Mouse (Mus musculus): ENCODE data around the gene Epb41l1. TPM values are rescaled to one million over a fixed set of nuclear protein-coding genes. Genes with fewer than 3 reads are reported as not detected.
"Not testable (repeated sequence)": the region's sequence is repeated elsewhere in the genome, so short reads cannot be mapped to it uniquely, and the experiment has no call there.

Epb41l1 gene
- polyA plus RNA-seq, 1 experiment: 99.5 TPM

- peak; percentile 71 for DNase-seq (ENCODE audit: low read depth)
- TF ChIP-seq POLR2A (IDR thresholded peaks at IDR 0.05; ENCODE audit: borderline replicate concordance, extremely low read depth, insufficient read depth, insufficient read length, poor library complexity, severe bottlenecking) (no peak), CTCF (IDR thresholded peaks at IDR 0.05; ENCODE audit: borderline replicate concordance, extremely low read depth, insufficient read depth, insufficient read length) (peak; percentile 95)
These were observed 95.0 kb downstream of the Epb41l1 start for GRCm38 (mm10) chr2:156515565-156516185.

GRCm38 (mm10) chr2:156516678-156517077 lies 96.0 kb downstream of the Epb41l1 start:
- not testable (repeated sequence) for DNase-seq (ENCODE audit: low read depth)

- no peak for TF ChIP-seq POLR2A (IDR thresholded peaks at IDR 0.05; ENCODE audit: borderline replicate concordance, extremely low read depth, insufficient read depth, insufficient read length, poor library complexity, severe bottlenecking)
- TF ChIP-seq CTCF (IDR thresholded peaks at IDR 0.05; ENCODE audit: borderline replicate concordance, extremely low read depth, insufficient read depth, insufficient read length): no peak
- DNase-seq (ENCODE audit: low read depth): no peak
These were observed 97.6 kb downstream of the Epb41l1 start for GRCm38 (mm10) chr2:156518306-156518705.

GRCm38 (mm10) chr2:156519584-156519983 lies 98.9 kb downstream of the Epb41l1 start:
- DNase-seq (ENCODE audit: low read depth): peak; percentile 16
- TF ChIP-seq POLR2A (IDR thresholded peaks at IDR 0.05; ENCODE audit: borderline replicate concordance, extremely low read depth, insufficient read depth, insufficient read length, poor library complexity, severe bottlenecking): no peak
- no peak for TF ChIP-seq CTCF (IDR thresholded peaks at IDR 0.05; ENCODE audit: borderline replicate concordance, extremely low read depth, insufficient read depth, insufficient read length)

- no peak for DNase-seq (ENCODE audit: low read depth)
- TF ChIP-seq CTCF (IDR thresholded peaks at IDR 0.05; ENCODE audit: borderline replicate concordance, extremely low read depth, insufficient read depth, insufficient read length) (no peak), POLR2A (IDR thresholded peaks at IDR 0.05; ENCODE audit: borderline replicate concordance, extremely low read depth, insufficient read depth, insufficient read length, poor library complexity, severe bottlenecking) (no peak)
These were observed 102.3 kb downstream of the Epb41l1 start for GRCm38 (mm10) chr2:156522994-156523393.

GRCm38 (mm10) chr2:156524078-156524477 lies 103.4 kb downstream of the Epb41l1 start:
- no peak for DNase-seq (ENCODE audit: low read depth)
- no peak for TF ChIP-seq POLR2A (IDR thresholded peaks at IDR 0.05; ENCODE audit: borderline replicate concordance, extremely low read depth, insufficient read depth, insufficient read length, poor library complexity, severe bottlenecking)

- peak; percentile 66 for DNase-seq (ENCODE audit: low read depth)
- no peak for TF ChIP-seq POLR2A (IDR thresholded peaks at IDR 0.05; ENCODE audit: borderline replicate concordance, extremely low read depth, insufficient read depth, insufficient read length, poor library complexity, severe bottlenecking)
- peak; percentile 69; the same call in 1 of the 2 replicates for TF ChIP-seq CTCF (IDR thresholded peaks at IDR 0.05; ENCODE audit: borderline replicate concordance, extremely low read depth, insufficient read depth, insufficient read length)
These were observed 109.0 kb downstream of the Epb41l1 start for GRCm38 (mm10) chr2:156529726-156530125.

GRCm38 (mm10) chr2:156533160-156533559 lies 112.5 kb downstream of the Epb41l1 start:
- TF ChIP-seq POLR2A (IDR thresholded peaks at IDR 0.05; ENCODE audit: borderline replicate concordance, extremely low read depth, insufficient read depth, insufficient read length, poor library complexity, severe bottlenecking): no peak
- TF ChIP-seq CTCF (IDR thresholded peaks at IDR 0.05; ENCODE audit: borderline replicate concordance, extremely low read depth, insufficient read depth, insufficient read length): no peak
- DNase-seq (ENCODE audit: low read depth): no peak

- no peak for TF ChIP-seq CTCF (IDR thresholded peaks at IDR 0.05; ENCODE audit: borderline replicate concordance, extremely low read depth, insufficient read depth, insufficient read length)
- TF ChIP-seq POLR2A (IDR thresholded peaks at IDR 0.05; ENCODE audit: borderline replicate concordance, extremely low read depth, insufficient read depth, insufficient read length, poor library complexity, severe bottlenecking): no peak
- DNase-seq (ENCODE audit: low read depth): no peak
These were observed 118.3 kb downstream of the Epb41l1 start for GRCm38 (mm10) chr2:156538817-156539555.

- no peak for TF ChIP-seq CTCF (IDR thresholded peaks at IDR 0.05; ENCODE audit: borderline replicate concordance, extremely low read depth, insufficient read depth, insufficient read length)
- TF ChIP-seq POLR2A (IDR thresholded peaks at IDR 0.05; ENCODE audit: borderline replicate concordance, extremely low read depth, insufficient read depth, insufficient read length, poor library complexity, severe bottlenecking): no peak
- no peak for DNase-seq (ENCODE audit: low read depth)
These were observed 120.3 kb downstream of the Epb41l1 start for GRCm38 (mm10) chr2:156540991-156541390.

- no peak for DNase-seq (ENCODE audit: low read depth)
- no peak for TF ChIP-seq POLR2A (IDR thresholded peaks at IDR 0.05; ENCODE audit: borderline replicate concordance, extremely low read depth, insufficient read depth, insufficient read length, poor library complexity, severe bottlenecking)
- TF ChIP-seq CTCF (IDR thresholded peaks at IDR 0.05; ENCODE audit: borderline replicate concordance, extremely low read depth, insufficient read depth, insufficient read length): no peak
These were observed 121.7 kb downstream of the Epb41l1 start for GRCm38 (mm10) chr2:156542410-156542809.

- TF ChIP-seq CTCF (IDR thresholded peaks at IDR 0.05; ENCODE audit: borderline replicate concordance, extremely low read depth, insufficient read depth, insufficient read length): no peak
- TF ChIP-seq POLR2A (IDR thresholded peaks at IDR 0.05; ENCODE audit: borderline replicate concordance, extremely low read depth, insufficient read depth, insufficient read length, poor library complexity, severe bottlenecking): no peak
- DNase-seq (ENCODE audit: low read depth): no peak
These were observed 123.1 kb downstream of the Epb41l1 start for GRCm38 (mm10) chr2:156543804-156544203.

Data from brain, embryonic 14.5 days (tissue).